Mouse (Mus musculus) spleen, adult 2 months (tissue): ENCODE measurements around the gene Mpi.

Experiments
- CTCF ChIP-seq: fragments of 200-500 bp; IDR thresholded peaks from 2 replicates; pipeline ENCODE4 v1.5.1; 2011; ENCODE audit warnings: mild to moderate bottlenecking, inconsistent platforms; ENCODE audit not compliant: insufficient read depth, insufficient read length, insufficient replicate concordance; ENCODE audit errors: extremely low read depth
- POLR2A ChIP-seq: fragments of 200-500 bp; IDR thresholded peaks from 2 replicates; pipeline ENCODE4 v1.6.1; 2011; ENCODE audit warnings: low read depth, low read length, inconsistent platforms

- no peak for TF ChIP-seq CTCF
- no peak for TF ChIP-seq POLR2A
Measured at GRCm38 (mm10) chr9:57526435-57526834, 26.1 kb downstream of the Mpi start.
